Mouse (Mus musculus) lung, postnatal 25 days (tissue): ENCODE results near the gene Trim3.

Experiments
- DNase-seq: peaks from one replicate; pipeline ENCODE4 v3.0.0; 2022; ENCODE audit warnings: low spot score

The Trim3 gene

DNA sequence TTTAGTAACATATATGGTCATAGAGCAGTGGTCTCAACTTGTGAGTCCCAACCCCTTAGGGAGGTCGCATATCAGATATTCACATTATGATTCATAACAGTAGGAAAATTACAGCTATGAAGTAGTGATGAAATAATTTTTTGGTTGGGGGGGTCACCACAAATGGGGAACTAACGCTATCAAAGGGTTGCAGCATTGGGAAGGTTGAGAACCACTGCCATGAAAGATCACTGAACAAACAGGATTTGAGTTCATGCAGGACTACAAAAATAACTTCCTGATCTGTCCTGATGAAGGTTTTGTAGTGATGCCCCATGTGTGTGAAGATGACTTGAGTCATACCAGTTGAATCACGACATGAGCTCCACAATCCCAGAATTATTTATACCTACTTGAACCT lies 24.9 kb downstream of the Trim3 start:
- no peak for DNase-seq

DNA sequence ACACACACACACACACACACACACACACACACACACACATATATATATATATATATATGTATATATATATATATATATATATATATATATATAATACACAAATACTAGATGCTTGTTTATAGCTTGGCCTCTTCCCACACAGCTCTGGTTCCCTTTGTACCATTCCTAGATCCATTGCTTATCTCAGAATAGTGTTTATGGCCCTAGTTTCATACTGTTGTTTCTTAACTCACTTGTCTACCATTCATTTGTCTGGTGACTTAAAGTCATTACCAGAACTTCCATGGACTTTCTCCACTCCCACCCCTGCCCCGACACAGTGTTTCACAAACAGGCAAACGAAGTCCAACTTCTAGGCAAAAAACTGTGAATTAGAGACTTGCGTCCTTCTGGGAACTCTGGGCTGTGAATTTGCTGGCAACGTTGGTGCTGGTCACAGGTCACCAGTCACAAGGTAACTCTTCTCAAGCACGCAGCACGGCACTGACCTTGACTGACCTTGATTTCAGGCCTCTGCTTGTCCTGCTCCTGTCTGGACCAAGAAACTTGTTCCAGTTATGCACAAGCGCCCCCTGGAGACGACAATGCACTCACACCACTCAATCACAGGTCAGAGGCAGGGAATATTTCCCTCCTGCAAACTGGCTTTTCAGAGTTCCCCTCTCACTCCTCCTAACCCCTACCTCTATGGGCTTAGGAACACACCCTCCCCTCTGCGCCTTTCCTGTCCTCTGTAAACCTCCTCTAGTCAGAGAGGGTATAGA lies 30.3 kb downstream of the Trim3 start:
- DNase-seq = peak; percentile 82

DNA sequence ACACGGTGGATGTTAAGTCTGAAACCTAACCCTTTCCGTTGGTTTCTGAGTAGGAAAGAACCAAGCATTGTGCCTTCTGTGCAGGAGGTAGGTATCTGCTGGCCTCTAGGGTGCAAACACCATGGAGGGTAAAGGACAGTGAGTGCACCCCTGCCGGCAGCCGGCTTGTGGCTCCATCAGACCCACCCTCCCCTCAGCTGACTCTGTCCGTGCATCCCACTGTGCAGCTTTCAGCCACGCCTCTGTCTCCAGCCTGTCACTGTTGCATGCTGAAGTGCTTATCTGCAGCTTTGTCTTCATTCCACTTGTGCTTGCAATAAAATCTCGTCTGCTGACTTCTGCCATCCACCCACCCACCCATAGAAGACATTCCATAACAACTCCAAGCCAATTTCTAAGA lies 43.3 kb downstream of the Trim3 start:
- DNase-seq = no peak

DNA sequence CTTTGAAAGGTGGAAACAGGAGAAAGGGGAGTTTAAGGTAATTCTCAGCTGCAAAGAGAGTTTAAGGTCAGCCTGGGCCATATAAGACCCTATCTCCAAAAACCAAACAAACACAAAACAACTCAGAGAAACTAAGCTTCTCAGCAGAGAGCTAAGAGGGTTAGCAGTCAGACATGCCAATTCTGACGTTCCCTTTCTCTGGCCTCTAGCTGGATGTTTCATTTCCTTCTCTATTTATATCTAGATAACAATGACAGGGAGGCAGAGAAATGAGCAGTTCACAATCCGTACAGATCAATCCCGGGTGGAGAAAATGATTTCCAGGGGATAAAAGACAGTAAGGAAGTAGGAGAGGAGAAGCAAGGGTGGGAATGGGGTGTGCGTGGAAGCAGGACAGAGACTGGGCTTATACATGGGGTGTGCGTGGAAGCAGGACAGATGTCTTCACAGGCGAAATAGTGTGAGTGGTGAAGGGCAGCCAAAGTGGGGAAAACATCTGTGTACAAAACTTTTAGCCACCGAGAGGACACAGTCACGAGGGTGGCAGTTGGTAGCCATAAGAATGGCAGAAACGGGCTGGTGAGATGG lies 45.0 kb downstream of the Trim3 start:
- DNase-seq = no peak

DNA sequence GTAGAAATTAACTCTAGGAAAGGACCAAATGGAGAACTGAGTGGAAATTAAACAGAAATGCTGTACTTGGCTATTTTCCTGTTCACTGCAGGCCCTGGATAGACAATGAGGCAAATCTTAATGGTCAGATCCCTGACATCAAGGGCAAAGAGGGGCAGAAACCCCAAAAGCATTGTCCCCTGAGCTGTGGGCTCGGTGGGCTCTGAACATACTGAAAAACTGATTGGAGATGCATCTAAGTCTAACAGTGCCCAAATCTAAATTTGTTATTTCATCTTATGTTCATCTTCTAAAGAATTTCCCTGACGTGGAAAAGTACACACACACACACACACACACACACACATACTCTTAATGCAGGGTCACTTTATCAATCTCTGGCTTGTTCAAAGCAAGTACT lies 51.4 kb downstream of the Trim3 start:
- DNase-seq = no peak

DNA sequence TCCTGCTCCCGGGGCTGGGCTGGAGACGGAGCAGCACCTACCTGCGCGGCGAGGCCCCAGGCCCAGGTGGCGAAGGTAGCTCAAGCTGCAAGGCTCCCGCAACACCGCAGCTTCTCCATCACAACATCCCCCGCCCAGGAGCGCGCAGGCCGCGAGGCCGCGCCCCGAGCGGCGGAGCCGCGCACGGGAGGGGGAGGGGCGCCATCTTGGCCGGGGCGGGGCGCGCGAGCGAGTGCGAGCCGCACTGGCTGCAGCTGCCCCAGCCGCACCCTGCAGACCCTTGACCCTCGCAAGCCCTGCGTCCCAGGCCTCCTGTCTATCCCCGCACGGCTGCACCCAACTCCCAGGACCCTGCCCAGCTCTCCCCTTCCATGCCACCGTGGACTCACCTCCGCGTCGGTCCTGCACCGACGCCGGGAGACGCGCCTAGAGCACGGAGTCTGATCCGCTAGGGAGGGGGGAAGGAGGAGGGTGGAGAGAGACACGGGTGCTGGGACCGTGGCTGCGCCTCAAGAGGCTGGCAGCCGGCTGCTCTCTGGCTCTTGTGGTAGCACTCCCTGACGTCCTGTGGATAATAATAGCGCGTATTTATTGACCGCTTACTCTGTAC lies 52.2 kb downstream of the Trim3 start, which contains the start of gene Apbb1:
Apbb1 (minus strand) TSS at position 560 of the 610 bp plus-strand sequence.
- peak; percentile 79 for DNase-seq

DNA sequence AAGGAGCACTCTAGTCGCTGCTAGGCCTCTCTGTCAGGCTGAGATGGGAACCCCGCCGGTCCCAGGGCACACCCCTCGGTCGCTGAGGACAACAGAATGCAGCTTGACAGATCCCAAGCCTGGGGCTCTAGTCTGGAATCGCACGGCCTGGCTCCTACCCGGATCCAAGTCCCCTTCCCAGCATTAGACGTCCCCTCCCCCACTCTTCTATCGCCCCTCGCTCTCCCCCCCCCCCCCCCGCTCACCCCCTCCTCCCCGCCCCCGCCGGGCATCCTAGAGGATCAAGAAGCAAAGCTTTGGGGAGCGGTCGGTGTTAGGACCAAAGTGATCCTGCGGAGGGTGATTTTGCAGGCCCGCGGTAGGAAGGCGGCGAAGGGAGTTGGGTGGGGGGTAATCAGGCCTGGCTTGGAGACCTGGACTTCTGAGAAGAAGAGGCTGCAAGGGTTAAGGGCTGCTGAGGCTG lies 52.7 kb downstream of the Trim3 start:
- no peak for DNase-seq

DNA sequence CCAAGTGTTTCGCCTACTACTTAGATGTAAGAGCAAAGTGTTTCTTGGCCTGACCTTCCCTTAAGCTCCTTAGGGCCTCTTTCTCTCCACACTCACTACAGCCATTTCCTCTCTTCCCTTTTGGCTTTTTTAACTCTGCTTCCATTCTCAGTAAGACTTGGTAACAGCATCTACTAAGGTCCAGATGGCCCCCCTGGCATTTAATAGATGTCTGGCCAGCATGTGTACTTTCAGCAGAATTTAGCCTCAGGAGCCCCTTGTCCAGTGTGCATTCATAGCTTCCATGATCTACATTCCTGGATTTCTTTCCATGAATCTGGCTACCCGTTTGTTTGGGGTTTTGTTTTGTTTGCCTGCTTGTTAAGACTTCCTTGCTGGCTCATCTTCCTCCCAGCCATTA lies 54.9 kb downstream of the Trim3 start:
- DNase-seq = no peak

DNA sequence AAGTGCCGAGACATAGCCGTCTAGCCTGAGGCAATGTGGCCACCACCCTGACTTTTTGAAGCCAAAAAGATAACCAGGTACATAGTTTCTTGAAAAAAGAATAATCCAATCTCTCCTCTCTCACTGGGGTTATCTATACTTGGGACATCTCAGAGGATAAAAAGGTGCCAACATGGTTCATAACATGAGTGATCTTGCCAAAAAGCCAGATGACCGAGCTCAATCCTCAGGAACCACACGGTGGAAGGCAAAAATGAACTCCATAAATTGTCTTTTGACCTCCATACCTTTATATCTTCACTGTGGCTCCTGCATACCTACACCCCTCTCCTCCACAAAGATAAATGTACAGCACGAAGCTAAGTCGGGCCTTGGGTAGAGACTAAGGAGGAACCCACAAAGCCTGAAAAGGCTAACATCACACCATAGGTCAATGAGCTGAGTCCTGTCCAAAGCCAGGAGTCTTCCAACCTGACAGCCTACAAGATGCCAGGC lies 55.9 kb downstream of the Trim3 start:
- DNase-seq = no peak

DNA sequence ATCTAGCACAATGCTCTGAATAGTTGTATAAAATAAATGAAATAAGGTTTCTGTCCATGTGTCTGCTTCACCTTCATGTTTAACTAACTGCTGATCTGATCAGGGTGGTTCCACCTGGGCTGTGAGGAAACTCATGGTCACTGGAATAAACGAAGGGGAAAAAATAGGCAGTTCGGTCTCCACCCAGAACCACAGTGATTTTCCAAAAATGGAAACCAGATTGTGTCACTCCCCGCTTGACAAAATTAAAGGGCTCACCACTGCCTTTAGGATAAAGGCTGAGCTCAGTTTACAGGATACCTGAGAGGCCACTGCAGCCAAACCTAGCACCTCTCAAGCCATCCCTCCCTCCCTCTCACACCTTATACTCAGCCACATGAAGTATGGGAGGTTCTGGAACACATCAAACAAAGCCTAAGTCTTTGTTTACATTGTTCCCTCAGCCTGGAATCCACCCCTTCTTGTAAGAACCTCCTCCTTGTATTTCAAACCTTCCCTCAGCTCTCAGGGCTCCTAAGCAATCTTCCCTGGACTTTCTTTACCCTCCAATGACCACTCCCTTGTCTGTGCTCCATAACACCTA lies 57.1 kb downstream of the Trim3 start:
- peak; percentile 78 for DNase-seq

DNA sequence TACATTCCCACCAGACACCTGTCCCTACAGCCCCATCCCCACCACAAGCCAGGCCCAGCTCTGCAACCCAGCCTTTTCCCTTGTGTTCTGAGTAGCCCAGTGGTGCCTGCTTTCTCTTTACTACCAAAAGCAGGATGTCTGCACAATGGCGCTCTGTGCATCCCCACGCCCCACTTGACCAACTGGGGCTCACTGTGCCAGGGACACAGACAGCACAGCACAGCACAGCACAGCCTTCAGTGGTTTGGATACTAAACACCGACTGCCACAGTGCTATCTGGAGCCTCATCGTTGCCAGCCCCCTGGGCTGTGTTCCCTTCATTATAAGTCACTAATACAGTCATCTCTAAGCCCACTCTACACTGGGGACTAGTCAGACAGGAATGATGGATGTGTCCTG lies 58.8 kb downstream of the Trim3 start:
- DNase-seq = no peak

DNA sequence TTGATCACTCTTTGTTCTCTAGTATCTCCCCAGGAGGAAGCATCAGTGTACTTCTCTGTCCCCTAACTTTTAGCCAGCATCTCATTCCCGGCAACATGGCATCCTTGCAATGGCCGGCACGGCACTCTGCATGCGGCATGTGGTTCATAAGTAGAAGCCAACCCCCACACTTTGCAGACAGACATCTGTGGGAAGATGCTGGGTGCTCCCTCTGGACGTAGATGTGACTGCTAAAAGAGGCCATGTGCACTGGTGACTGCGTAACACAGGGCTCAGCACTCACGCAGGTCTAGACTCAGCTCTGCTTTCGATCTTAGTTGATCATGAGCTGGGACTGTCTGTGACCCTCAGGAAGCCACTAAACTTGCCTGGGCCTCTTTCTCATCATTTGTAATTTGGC lies 60.4 kb downstream of the Trim3 start:
- no peak for DNase-seq

DNA sequence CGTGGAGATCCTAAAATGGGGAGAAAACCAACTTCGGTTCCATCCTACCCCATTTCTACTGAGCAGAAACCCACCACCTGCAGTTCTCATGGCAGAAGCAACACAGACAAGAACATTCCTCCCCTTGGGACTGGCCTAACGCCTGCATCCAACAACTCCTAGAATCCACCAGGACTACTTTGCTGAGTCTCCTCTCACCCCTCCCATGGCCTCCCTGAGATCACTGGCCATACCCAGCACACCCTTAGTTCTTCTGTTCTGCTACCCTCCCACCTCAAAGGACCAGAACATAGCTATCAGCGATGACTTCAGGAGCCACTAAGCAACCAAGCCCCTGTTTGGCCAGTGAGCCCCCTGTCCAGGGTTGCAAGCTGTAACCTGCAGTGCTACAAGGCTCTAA lies 62.6 kb downstream of the Trim3 start:
- no peak for DNase-seq

DNA sequence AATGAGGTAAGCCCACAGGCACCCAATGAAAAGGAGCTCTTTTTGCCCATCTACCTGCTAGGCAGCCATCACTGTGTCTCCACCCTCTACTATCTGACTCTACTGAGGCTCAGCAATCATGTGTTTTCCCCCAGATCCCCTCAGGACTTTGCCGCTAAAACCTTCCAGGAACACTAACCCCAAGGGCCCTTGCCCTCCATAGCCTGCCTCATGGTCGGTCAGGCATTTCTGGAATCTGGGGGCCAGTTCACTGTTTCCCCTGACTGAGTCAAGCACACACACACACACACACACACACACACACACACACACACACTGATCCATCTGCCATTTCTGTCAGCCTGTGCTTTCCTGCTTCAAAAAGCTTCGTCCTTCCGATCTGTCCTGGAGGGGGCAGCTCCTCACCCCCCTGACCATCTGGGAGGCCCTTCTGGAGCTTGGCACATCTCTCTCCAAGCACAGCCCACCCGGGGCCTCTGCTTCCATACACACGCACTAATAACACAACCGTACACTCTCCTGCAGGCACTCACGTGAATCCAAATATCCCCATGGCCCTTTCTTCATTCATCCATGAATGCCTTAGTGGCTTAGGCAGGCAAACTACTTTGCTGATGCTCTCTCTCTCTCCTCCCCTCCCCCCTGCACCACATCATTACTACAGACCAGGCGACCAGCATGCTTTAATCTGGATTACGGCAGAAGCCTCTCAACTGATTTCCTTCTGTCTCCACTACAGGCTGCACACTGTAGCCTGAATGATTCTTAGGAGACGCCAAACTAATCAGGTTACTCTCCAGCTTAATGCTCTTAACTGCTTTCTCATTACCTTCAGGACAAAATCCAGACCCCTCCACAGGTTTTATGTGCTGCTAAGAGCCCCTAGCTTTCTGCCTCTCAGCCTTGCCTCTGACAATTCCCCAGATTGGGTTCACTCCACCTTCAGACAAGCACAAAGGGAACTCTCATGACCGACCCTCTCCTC lies 63.6 kb downstream of the Trim3 start:
- no peak for DNase-seq

DNA sequence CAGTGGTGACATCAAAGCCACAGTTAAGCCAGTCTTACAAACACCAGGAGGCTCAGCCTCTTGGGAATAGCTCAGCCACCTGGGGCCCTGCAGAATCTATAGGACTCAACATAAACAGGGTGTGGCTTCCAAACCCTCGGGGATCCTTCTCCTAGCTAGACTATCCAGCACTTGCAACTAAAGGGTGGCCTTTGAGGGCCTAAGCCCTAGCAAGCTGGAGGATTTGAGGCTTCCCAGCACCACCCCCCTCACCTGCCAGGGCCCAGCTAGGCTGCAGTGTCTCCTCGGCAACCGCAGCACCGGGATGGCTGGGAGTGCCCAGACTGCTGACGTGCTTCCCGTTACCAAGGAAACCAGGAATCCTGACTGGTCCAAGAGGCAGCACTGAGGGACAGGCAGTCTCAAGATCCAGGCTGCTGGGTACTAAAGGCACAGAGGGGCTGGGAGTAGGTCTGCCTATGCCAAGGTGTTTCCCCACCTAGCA lies 64.3 kb downstream of the Trim3 start:
- peak; percentile 48 for DNase-seq

DNA sequence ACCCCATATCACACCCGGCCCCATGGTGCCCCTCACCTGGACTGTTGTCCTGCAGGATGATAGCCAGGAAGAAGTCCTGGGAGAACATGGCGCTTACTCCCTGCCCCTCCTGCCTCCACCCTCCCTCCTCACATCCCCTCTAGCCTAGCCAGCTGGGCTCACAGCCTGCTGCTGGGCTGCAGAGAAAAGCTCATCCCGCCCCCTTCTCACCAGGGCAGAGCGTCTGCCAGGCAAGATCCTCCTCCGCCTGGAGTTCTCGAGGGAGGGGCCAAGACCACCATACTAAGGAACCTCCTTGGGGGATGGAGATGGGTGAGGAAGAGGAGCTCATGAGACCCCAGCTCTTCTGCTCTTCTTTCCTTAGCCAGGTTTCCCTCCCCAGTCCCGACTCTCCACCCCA lies 64.8 kb downstream of the Trim3 start:
- DNase-seq = no peak

DNA sequence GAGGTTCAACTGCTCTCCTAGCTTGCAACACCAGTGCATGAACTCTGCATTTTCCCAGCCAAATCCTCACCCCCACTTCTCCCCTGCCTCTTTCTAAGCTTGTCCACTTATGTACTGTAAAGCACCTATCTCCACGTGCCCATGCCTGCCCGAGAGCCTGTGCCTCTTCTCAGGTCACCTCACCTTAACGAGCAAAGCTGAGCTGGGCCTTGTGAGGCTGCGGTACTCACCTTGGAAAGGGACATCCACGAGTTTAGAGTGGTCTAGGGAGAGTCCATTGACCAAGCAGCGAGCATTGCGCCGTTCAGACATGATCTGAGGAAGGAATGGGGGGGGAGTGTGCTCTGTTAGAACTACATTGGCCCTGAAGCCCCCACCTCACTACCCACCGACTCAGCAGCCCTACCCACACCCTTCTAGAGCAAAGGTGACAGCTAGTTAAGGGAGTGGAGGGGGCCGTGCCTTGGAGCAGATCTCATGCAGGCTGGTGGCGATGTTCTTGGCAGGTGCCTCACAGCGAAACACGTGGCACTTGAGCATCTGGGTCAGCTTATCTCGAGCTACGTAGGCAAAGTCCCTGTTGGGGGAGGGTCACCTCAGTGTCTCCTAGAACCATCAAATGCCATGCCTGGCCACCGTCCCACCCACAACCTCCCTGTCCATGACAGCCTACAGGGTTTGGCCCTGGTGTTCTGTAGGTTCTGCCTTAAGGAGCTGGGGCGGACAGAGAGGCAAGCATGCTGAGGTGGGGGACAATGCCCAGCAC lies 68.1 kb downstream of the Trim3 start:
- DNase-seq = peak; percentile 38

DNA sequence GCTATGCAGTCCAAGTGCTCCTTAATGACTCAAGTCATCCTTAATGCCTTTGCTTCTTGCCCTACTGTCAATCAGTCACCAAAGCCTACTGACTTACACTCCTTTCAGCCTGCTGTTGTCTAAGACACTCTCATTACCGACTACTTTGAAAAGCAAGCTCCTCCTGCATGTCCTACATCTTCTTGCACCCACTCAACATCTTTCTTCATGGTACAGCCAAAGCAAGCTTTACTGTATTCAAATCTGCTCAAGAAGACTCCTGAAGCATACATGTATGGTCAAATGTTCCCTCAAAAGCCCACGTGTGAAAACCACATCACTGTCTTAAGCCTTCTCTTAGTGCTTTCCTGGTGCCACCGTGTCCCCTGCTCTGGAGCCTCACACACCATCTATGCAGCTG lies 70.0 kb downstream of the Trim3 start:
- no peak for DNase-seq

DNA sequence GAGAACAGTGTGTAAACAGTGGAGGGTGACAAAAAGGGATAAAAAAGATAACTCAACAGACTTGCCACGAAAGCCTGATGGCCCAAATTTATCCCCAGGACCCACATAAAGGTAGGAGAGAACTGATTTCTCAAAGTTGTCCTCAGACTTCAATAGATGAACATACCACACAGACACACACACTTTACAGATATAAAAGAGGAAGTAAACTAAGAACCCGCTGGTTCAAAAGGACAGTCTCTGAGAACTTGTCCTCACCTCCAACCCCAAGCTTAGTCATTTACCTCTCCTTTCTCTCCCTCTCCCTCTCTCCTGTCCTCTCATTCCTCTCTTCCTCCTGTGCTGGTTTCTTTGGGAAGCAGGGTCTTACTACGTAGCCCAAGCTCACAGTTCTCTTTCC lies 71.1 kb downstream of the Trim3 start:
- no peak for DNase-seq

DNA sequence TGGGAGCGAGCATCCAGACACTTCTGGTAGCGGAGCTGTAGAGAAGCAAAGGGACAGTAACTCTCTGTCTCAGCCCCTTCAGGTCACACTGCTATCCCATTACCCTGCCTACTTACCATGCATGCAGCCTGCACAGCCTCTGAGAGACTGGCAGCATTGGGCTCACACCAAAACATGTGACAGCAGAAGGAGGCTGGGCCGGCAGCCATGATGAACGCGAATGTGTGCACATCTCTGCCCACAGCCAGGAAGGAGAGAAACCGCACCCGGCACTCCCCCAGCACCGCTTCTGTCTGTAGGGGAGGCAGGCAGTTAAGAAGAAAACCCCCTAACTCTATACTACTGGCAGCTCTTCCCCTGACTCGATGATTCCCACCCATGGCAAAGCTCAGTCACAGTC lies 74.4 kb downstream of the Trim3 start:
- DNase-seq = no peak

DNA sequence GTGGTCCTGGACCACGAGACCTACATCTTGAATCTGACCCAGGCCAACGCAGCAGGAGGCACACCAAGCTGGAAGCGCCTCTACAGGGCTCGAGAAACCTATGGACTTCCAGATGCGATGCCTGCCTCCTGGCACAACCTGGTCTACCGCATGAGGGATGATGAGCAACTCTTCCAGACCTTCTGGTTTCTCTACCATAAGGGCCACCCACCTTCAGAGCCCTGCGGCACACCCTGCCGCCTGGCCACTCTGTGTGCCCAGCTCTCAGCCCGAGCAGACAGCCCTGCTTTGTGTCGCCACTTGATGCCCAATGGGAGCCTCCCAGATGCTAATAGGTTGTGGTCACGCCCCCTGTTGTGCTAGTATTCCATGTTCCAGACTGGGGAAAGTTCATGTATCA lies 75.7 kb downstream of the Trim3 start:
- DNase-seq = no peak
